ENCODE assay signal across 8 mouse cellular contexts in the genomic region with DNA sequence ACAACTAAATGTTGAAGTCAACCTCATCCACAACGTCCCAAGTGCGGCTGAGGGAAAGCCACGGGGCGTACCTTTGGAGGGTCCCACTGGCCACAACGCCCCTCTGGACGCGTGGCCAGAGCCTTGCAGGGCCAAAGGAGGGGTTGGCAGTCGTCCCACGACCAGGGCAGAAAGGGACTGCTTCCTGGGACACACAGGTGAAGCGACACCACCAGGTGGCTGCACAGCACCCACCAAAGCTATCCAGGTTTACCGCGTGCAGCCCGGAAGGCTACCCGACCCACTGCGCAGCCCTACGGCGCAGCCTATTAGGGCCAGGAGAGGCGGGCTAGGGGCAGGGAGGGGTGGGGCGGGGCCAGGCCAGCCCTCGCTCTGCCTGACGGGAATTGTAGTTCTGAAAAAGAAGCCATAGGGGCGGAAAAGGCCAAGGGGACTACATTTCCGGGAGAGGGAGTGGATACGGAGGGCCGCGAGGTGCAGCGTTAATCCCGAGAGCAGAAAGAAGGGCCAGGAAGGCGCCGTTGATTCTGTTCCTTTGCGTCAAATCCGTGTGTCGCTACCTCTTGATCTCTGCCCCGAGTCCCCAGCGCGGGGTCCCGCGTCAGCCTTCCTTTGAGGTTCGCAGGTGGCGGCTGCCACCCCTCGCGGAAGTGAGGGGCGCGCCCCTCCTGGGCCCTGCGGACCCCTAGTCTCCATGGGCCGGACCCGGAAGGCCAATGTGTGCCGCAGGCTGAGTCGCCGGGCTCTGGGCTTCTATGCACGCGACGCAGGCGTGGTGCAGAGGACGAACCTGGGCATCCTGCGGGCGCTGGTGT. TPM values are rescaled to one million over a fixed set of nuclear protein-coding genes. Genes with fewer than 3 reads are reported as not detected.
DNase-seq lines count a peak whose midpoint lies in the region; ATAC-seq and TF ChIP-seq lines count a peak whose summit lies in the region.

Gene Dcaf17, plus strand, starts transcription at position 29 of the 815 bp plus-strand sequence.
Gene Mettl8, minus strand, starts transcription at position 284 of the 815 bp plus-strand sequence.

- H3K27me3 ChIP-seq in megakaryocyte, embryonic 14.5 days (replicated peaks), result no peaks in the 10 kb centered on the region

- TF ChIP-seq CTCF in cortical plate, adult 2 months (IDR thresholded peaks at IDR 0.05; ENCODE audit: extremely low read depth, insufficient read depth, low read length), result 0 out of 2 replicates have a peak, but pooled peaks have one; percentile 3

- TF ChIP-seq POLR2A in cortical plate, adult 2 months (IDR thresholded peaks at IDR 0.05; ENCODE audit: extremely low read depth, insufficient read depth, low read length), result peak; percentile 86

- H3K9me3 ChIP-seq in megakaryocyte, embryonic 14.5 days, result no peaks in the 10 kb centered on the region

- peak; percentile 84 to 89 for DNase-seq in gastrocnemius, adult 8-10 months (ENCODE audit: low spot score in 2 of 2)
- peak; percentile 82 for DNase-seq in hindlimb bud, embryonic 11.5 days (ENCODE audit: extremely low spot score, low read depth, low spot score)
- peak; percentile 77 to 87 for DNase-seq in left cerebral cortex, adult 8-10 months (ENCODE audit: low spot score in 2 of 2)
- DNase-seq in right cerebral cortex, postnatal 10 days (ENCODE audit: low spot score in 2 of 2), result peak; percentile 93 to 95
- DNase-seq in urinary bladder, postnatal 25 days (ENCODE audit: low spot score), result peak; percentile 92

- H3K4me3 ChIP-seq in cortical plate, adult 2 months (ENCODE audit: insufficient read depth, low read length), result peak within 1 kb of the TSS; percentile 70
- peak within 1 kb of the TSS; percentile 99 for H3K4me3 ChIP-seq in megakaryocyte, embryonic 14.5 days (replicated peaks)

- peak; percentile 93 for ATAC-seq in activated CD4-positive, CD25-positive, alpha-beta regulatory T cell, adult 4 months

- H3K27ac ChIP-seq in cortical plate, adult 2 months (ENCODE audit: insufficient read depth, low read length), result peak within 1 kb of the TSS; percentile 68; the same call in 1 of the 2 replicates

- H3K4me1 ChIP-seq in cortical plate, adult 2 months (ENCODE audit: control insufficient read depth, insufficient read depth, low read length), result no peaks in the 10 kb centered on the region; the same call in 1 of the 2 replicates
- peaks cover 27% of the 10 kb centered on the region for H3K4me1 ChIP-seq in megakaryocyte, embryonic 14.5 days

- peaks cover 36% of the 10 kb centered on the region for H3K36me3 ChIP-seq in megakaryocyte, embryonic 14.5 days (replicated peaks; ENCODE audit: low read length)

RNA-seq across cellular contexts. Expression of gene Dcaf17, which starts in this region (rescaled TPM):
- 10 to 100 TPM; 22.1 to 22.4 TPM for polyA plus RNA-seq in activated CD4-positive, CD25-positive, alpha-beta regulatory T cell, adult 4 months (2017; shearing (Covaris generic))
- 7.6 and 8.0 TPM in 2 replicates for polyA plus RNA-seq in cortical plate, adult 2 months (2012; rRNA removed)
- total RNA-seq in gastrocnemius, adult 8-10 months (2022), result 1 to 10 TPM; 2.9 to 3.7 (median 3.6) TPM
- 10 to 100 TPM; 12.3 to 17.6 (median 14.5) TPM for total RNA-seq in left cerebral cortex, adult 8-10 months (2022)
- polyA plus RNA-seq in megakaryocyte, embryonic 14.5 days (2012; ENCODE audit: insufficient read depth, low replicate concordance), result 2.2 and 4.0 TPM in 2 replicates

RNA-seq across cellular contexts. Expression of gene Mettl8, which starts in this region (rescaled TPM):
- polyA plus RNA-seq in activated CD4-positive, CD25-positive, alpha-beta regulatory T cell, adult 4 months (2017; shearing (Covaris generic)), result 10 to 100 TPM; 11.7 to 15.1 TPM
- polyA plus RNA-seq in cortical plate, adult 2 months (2012; rRNA removed), result 13.4 and 14.9 TPM in 2 replicates
- 1 to 10 TPM; 4.8 to 6.1 (median 5.4) TPM for total RNA-seq in gastrocnemius, adult 8-10 months (2022)
- 10 to 100 TPM; 12.0 to 16.6 (median 14.0) TPM for total RNA-seq in left cerebral cortex, adult 8-10 months (2022)
- 2.9 and 8.6 TPM in 2 replicates for polyA plus RNA-seq in megakaryocyte, embryonic 14.5 days (2012; ENCODE audit: insufficient read depth, low replicate concordance)

Comparison
In these comparisons a context has a peak if more than half of its experiments do, and no peak if none do; other contexts are left out.
1. Peak in every context shown above with its lines: DNase-seq, ATAC-seq, H3K4me3 ChIP-seq and H3K27ac ChIP-seq.